Mouse (Mus musculus) kidney, adult 18-20 months (tissue): ENCODE data around the gene Hltf.
A peak's percentile ranks its signal among the peaks of the same experiment; 100 is the strongest.
"Not testable (repeated sequence)": the region's sequence is repeated elsewhere in the genome, so short reads cannot be mapped to it uniquely, and the experiment has no call there.

ENCODE experiments used
- DNase-seq: peaks from one replicate; pipeline ENCODE4 v3.0.0; 2021

The Hltf gene

DNA sequence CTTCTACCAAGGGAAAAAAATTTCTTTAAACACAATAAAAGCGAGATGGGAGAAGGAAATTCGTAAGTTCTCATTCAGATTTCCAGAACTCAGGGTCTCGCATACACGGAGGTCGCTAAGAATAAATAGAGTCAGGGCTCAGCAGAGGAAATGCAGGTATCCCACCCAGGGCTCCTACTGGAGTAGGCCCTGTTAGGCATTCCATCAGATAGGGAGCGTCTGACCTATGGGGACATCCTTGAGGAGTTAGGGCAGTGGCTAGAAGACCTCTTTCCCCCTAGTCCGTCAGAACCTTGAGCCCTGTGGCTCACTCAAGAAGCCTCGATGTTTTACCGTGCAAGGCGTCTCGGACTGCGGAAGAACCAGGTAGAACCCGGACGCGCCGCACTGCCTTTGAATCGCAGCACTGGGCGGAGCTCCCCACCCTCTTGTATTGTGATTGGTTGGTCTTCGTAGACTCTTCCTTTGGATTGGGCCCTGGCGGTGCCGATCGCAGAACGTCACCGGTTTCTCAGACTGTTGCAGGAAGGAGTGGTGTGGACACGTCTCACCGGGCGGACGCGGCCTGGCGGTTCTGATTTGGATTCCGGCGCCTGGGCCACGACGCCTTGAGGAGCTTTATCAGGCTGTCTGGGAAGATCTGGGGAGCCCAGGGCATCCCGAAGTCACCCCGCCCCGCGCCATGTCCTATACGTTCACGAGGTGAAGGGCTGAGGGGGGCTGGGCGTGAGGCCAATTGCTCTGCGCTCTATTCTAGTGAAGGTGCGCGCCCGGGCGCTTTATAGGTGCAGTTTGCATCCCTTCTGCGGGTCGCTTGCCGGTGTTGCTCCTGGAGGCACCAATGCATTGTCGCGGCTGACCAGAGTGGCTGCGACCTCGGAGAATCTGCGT, at the start of gene Hltf:
Gene Hltf (plus strand): TSS at position 506 of the 891 bp plus-strand sequence.
- DNase-seq, result peak; percentile 99

- no peak for DNase-seq
Observed at GRCm38 (mm10) chr3:20010464-20010863, 47.1 kb upstream of the Hltf start.

- DNase-seq, result not testable (repeated sequence)
Observed at GRCm38 (mm10) chr3:20010905-20011304, 46.7 kb upstream of the Hltf start.

GRCm38 (mm10) chr3:20014454-20014853, 43.2 kb upstream of the Hltf start:
- no peak for DNase-seq

DNA sequence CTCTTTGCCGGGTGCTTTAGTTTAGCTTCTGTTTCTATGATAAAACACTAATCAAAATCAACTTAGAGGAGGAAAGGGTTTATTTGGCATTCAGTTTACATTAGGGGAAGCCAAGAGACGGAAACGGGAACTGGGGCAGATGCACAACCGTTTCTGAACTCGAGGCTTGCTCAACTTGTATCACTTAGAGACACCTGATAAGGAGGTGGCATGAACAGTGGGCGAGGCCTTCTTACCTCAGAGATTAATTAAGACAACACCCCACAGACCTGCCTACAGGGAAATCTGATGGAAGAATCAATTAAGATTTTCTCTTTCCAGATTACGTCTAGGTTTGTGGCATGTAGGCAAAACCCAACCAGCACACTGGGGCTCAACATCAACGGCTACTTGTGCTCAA, 39.5 kb upstream of the Hltf start:
- DNase-seq, result no peak

DNA sequence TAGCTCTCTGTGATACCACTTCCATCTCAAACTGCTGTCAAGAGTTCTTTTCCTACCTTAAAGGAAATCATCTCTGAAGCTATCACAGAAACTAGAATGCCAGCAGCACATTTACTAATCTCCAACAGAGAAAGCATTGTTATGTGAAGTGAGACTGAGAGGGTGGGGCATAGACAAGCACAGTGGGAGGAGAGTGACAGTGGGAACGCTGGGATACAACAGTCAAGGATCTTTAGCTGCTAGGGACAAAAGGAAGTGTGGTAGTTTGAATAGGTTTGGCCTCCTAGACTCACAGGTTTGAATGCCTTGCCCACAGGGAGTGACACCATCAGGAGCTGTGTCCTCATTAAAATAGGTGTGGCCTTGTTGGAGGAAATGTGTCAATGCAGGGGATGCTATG, 33.8 kb upstream of the Hltf start:
- no peak for DNase-seq

DNA sequence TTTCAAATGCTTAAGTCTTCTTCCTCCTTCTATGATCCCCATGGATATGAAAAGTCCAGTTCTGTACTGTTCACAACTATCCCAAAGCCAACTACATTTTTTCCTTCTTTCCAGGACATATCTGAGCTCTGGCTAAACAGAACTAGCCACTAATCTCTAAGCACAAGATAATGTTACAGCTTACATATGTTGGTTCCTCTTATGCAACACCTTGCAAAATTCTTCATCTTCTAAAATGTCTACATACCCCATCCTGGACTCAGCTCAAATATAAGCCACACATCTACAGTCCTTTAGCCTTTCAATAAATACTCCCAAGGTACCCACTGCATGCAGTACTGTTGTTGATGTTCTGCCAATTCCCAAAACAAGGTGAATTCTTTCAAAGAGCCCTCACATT, 31.1 kb upstream of the Hltf start:
- DNase-seq, result no peak

DNA sequence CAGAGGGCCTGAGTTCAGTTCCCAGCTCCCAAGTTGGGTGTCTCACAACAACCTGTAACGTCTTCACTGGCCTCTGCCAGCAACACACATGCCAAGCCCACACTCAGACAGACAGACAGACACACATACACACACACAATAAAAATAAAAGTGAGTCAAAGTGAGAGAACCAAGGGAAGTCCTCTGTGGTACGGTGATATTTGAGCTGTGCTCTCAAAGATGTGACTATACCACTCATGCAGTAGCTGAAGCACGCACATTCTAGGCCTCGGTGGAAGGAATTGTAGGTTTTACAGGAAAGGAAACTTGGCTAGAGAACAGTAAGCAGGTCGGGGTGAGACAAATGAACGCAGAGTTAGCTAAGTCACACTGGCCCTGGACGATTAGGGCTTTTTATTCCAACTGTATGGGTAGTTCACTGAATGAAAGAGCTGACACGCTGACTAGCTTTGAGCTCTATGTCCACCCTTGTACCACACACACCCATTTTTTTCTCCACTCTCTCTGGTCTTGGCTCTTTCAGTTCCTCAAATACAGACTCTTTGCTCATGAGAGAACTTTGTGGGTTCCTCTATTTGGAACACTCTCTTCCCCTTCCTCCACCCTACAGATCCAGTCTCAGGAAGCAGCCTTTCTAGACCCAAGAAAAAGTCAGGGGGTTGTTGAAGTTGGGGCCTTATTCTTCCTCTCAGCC, 30.5 kb upstream of the Hltf start:
- DNase-seq, result no peak

DNA sequence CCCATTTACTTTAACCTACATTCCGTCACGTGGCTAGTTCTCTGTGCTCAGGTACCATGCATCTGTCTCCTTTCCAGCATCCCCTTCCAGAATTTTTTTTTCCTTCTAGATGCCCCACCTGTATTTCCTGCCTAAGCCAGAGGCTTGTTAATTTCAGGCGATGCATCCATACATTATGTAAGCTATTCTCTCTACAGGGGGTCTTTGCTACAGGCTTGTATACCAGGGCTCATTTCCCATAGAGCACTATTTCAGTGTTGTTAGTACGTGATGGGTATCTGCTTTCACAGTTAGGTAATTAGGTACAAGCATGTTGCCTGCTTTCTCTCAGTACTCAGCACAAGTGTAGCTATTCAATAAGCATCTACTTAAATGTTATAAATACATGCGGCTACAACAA, 29.8 kb upstream of the Hltf start:
- DNase-seq, result no peak

- no peak for DNase-seq
Observed at GRCm38 (mm10) chr3:20028640-20029039, 29.0 kb upstream of the Hltf start.

DNA sequence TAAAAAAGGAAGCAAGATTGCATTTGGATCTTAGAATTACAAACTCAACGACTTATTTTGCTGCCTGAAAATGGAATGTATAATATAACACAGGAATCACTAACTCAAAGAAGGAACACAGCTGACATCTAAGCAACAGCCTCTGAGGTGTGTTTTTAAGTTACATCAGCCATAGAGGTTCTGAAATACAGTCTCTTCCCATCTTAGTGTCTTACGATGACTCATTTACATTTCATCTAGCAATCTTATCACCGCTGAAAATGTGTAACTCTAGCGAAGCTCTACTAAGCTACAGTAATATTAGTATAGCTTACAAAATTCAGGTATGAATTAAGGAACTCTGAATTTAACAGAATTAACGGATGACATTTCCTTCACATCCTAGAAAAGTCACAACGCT, 26.8 kb upstream of the Hltf start:
- DNase-seq, result no peak

GRCm38 (mm10) chr3:20033761-20034718, 23.6 kb upstream of the Hltf start:
- peak; percentile 54 for DNase-seq

DNA sequence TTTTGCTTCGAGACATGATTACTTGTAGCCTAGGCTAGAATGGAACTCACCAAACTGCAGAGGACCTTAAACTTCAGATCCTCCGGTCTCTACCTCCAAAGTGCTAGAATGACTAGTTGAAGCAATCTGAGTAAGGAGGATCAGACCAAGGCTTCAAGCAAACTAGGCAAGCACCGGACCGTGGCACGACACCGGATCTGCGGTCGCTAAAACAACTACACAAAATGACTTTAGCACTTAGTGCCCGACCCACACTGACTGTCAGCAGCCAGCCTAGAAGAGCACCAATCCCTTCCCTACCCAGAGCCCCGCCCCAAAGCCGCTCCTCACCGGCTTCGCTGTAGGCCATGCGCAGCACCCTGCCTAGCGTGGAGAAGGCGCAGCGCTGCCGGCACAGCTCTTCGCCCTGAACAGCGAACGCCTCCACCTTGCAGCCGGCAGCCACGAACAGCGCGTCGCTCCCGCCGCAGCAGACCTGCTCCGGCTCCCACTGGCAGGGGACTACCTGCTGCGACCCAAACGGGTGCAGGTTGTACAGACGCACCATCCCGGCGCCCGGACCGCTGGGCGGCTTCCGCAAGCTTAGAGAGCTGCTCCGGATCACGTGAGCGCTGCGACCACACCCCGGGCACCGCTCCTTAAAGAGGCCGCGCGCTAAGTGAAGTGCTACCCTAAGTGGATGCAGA, 22.7 kb upstream of the Hltf start, which contains the start of gene Hps3:
Gene Hps3 (minus strand): TSS at position 597 of the 686 bp plus-strand sequence.
- DNase-seq, result peak; percentile 93

- no peak for DNase-seq
Observed at GRCm38 (mm10) chr3:20036069-20036468, 21.5 kb upstream of the Hltf start.

DNA sequence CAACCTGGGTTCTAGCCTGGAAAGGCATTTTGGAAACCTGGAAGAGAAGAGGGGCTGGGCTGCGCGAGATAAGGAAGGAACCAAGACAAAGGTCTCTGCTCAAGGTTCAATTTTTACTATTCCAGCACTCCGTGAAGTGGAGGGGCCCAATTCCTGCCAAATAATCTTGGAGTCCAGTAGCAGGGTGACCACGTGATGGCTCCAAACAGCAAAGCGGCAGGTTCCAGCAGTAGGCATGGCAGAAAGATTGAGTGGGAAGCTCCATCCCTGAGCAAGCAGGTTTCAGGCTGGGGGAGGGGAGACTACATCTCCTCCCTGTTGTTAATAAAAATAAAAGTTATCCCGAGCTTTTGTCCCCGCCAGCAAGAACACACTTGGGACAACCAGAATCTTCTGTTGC, 16.1 kb upstream of the Hltf start:
- not testable (repeated sequence) for DNase-seq

DNA sequence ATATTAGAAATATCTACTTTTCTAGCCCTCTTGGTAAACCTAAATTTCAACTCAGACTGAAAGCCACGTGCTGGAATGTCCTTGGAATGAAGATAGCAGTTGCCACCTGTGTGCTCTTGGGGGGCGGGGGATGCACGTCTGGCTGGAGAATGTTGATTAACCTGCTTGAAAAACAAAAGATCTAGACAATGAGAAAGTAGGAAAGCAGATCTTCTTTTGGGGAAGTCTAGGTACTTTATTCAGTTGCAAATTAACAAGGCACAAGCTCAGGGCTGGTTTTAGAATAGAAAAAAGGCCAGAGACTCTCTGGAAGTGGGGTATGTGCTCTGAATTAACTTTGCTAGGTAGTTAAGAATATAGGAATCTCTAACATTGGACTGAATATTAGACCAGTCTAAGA, 12.9 kb upstream of the Hltf start:
- DNase-seq, result not testable (repeated sequence)

GRCm38 (mm10) chr3:20058197-20058541, 558 bp downstream of the Hltf start:
- no peak for DNase-seq

- no peak for DNase-seq
Observed at GRCm38 (mm10) chr3:20076145-20077053, 18.8 kb downstream of the Hltf start.

GRCm38 (mm10) chr3:20082161-20082560, 24.6 kb downstream of the Hltf start:
- DNase-seq, result no peak

DNA sequence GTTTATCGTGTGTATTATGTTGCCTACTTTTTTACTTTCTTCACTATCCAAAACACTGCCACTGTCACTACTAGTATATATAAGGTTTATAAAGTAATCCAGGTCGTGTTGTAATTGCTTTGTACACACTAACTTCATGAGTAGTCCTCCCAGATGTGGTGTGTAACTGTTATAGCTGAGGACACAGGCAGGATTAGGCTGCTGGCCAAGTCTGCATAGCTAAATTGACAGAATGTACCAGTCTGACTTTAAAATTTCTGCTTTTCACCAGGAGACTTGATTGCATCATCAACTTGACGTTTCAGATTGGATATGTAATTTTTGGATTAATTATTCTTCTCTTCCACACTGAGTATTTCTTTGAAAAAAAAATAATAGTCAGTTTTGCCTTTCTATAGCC, 46.2 kb downstream of the Hltf start:
- DNase-seq, result no peak

GRCm38 (mm10) chr3:20104318-20104717, 46.7 kb downstream of the Hltf start:
- DNase-seq, result no peak
